Mouse (Mus musculus) embryonic fibroblast, embryonic 13.5 days (primary cell): Measurements from ENCODE around the gene Tox2. TPM values are rescaled to one million over a fixed set of nuclear protein-coding genes. Genes with fewer than 3 reads are reported as not detected.

Source experiments
- H3K27ac ChIP-seq: 2 replicates; pipeline ENCODE4 v1.5.1; 2012; ENCODE audit warnings: low read length, control low read depth, inconsistent platforms; ENCODE audit not compliant: insufficient read depth
- H3K4me1 ChIP-seq: 2 replicates; pipeline ENCODE4 v1.6.1; 2011; ENCODE audit warnings: low read length; ENCODE audit not compliant: control insufficient read depth, insufficient read depth
- H3K4me3 ChIP-seq: 2 replicates; pipeline ENCODE4 v1.5.1; 2011; ENCODE audit warnings: mild to moderate bottlenecking, control low read depth, low read length; ENCODE audit not compliant: insufficient read depth
- CTCF ChIP-seq: IDR thresholded peaks from 2 replicates; pipeline ENCODE4 v1.5.1; 2011; ENCODE audit warnings: mild to moderate bottlenecking, control low read depth, low read length, moderate library complexity, borderline replicate concordance; ENCODE audit not compliant: insufficient read depth
- POLR2A ChIP-seq: IDR thresholded peaks from 2 replicates; pipeline ENCODE4 v1.6.1; 2011; ENCODE audit warnings: low read depth, mild to moderate bottlenecking, control low read depth, low read length, moderate library complexity
- polyA plus RNA-seq: library from polyadenylated mRNA; stranded (reverse); fragments of >200 nt; gene quantifications from 2 replicates; pipeline ENCODE4 v1.2.4, GENCODE M21; 2011; ENCODE audit warnings: low read depth; ENCODE audit not compliant: missing spikeins, insufficient read length

Tox2 gene
- polyA plus RNA-seq, 1 experiment = not detected

DNA sequence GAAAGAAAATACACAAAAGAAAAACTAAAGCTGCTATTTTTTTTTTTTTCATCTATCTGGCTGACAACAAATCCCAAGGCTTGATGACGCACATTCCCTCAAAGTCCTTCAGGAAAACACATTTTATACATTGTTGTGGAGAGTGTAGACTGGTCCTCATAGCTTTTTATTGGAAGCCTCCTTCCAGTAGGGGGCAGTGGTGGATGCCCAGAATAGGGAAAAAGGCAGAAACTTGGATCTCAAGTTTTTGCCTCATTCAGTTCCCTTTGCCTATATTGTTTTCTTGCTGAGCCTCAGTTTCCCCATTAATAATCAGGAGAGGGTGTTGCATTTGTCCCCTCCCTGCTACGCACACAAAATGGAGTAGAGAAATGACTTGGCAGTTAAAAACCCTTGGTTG is 49.7 kb downstream of the Tox2 start:
- TF ChIP-seq POLR2A (no peak), CTCF (no peak)
- H3K4me1 ChIP-seq = peaks cover 3% of the 10 kb centered on the region; the same call in 1 of the 2 replicates
- H3K4me3 ChIP-seq = no peak overlapping the region
- peak overlapping the region; percentile 49; the same call in 1 of the 2 replicates for H3K27ac ChIP-seq

DNA sequence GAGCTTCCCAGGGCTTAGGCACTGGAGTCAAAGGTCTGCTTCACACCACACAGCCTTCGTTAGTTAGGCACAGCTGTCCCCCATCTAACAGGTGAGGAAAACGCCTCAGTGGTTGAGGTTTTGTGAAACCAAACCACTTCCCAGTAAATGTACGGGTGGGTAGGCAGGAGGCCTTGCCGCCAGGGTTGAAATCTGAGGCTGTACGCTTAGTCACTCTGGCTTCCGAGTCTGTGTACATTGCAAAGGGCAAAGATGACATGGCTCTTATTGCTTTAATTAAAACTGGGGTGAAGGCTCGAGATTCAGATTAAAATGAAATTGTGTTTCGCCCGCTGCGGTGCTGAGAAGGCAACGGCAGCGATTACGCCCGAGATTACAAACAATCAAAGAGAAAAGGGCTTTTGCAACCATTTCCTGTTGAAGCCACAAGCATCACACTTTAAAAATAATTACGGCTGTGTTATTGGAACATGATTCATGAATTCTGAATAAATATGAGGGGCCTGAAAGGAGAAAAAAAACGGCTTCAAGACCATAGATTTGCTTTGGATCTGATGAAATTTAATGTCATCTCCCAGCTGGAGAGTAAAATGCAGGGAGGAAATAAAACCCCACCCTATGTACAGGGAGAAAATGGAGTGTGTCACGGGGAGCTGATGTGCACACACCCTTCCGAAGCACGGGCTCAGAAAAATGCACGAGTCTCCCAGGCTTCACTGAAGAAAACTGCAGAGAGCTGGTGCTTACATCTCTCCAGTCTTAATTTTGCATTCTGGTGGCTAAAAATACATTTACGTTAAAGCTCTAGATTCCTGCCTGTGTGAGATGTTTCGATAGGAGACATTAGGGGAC is 50.5 kb downstream of the Tox2 start:
- Histone ChIP-seq H3K27ac (peak overlapping the region; percentile 58), H3K4me1 (peaks cover 3% of the 10 kb centered on the region; the same call in 1 of the 2 replicates), H3K4me3 (no peak overlapping the region)
- no peak for TF ChIP-seq CTCF
- TF ChIP-seq POLR2A = no peak

DNA sequence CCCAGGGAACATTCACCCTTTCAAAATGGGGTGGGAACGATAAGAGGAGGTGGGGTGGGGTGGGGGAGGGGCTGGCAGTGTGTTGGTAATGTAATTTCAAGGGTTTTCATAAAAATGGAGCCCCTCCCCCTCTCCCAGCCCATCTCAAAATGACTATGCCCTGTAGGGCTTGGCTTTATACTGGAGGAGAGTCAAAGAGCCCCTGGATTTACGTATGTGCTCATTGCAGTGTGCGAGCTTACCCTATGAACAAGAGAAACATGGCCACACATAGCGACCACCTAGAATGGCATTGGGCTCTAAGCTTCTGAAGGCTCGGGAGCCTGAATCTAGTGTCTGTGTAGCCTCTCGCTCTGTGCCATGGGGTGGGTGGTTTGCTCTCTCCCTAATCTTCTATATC is 51.3 kb downstream of the Tox2 start:
- H3K27ac ChIP-seq = no peak overlapping the region
- H3K4me1 ChIP-seq = peaks cover 3% of the 10 kb centered on the region; the same call in 1 of the 2 replicates
- H3K4me3 ChIP-seq = no peak overlapping the region
- TF ChIP-seq CTCF (no peak), POLR2A (no peak)

DNA sequence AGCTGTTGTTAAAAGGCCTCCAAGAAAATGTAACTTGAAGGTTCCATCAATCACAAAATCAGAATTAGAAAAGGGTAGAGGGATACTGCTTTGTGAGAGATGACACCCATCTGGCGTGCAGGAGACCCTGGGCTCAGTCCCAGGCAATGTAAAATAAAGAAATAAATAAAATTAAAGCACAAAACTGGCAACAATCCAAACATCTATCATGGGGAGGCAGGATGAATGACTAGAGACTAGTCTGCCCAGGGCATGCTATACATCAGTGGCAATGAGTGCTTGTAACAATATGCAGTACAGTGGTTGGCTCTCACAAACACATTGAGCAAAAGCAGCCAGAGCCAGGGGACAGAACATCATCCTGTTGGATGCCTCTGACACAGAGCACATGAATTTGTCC is 53.8 kb downstream of the Tox2 start:
- Histone ChIP-seq H3K4me3 (no peak overlapping the region), H3K4me1 (peaks cover 3% of the 10 kb centered on the region; the same call in 1 of the 2 replicates), H3K27ac (no peak overlapping the region)
- TF ChIP-seq POLR2A (no peak), CTCF (no peak)

DNA sequence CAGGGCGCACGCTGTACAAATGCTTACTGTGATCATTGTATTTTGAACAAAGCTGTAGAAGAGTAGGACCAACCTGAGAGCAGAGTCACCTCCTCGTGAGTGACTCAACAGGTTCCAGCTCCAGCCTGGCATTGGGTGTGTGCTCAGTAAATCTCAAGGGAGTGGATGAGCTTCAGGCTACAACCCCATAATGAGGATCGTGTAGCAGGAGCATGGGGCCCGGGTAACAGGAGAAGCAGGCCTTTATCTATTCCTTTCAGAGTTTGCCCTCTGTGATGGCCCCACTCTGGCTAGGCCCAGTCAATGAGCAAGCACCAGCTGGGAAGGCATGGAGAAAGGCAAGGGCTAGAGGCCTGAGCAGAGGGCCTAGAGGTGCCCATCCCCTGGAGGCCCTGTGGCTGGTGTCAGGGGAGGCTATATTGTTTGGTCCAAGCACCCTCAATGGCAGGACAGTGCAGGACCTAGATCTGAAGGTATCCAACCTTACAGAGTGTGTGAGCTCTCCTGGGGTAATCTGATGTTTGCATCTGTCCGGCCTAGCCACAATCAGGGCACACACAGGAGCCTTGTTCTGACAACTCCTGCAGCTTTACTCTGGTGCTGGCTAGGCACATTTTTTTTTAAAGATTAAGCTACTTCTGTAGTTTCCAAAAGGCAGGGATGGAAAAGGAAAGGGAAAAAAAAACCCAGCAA is 58.6 kb downstream of the Tox2 start:
- TF ChIP-seq POLR2A (no peak), CTCF (no peak)
- H3K27ac ChIP-seq = no peak overlapping the region
- H3K4me3 ChIP-seq = no peak overlapping the region
- H3K4me1 ChIP-seq = no peaks in the 10 kb centered on the region

DNA sequence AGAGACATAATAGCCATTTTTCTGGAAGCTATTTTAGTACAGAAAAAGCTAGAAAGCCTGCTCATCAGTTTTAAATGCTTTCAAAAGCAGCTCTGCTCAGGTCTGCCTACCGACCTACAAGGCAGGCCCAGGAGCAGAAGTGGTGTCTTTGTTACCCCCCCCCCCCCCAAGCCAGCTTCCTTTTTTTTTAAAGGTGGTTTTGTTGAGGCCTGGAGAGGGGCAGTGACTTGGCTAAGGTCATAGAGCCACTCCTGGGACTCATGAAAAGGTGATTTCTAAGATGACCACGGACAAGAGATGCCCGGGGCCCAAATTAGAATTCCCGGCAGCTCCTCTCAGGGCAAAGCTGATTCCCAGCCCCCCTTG is 59.1 kb downstream of the Tox2 start:
- Histone ChIP-seq H3K27ac (no peak overlapping the region), H3K4me1 (no peaks in the 10 kb centered on the region), H3K4me3 (no peak overlapping the region)
- TF ChIP-seq POLR2A (no peak), CTCF (no peak)

DNA sequence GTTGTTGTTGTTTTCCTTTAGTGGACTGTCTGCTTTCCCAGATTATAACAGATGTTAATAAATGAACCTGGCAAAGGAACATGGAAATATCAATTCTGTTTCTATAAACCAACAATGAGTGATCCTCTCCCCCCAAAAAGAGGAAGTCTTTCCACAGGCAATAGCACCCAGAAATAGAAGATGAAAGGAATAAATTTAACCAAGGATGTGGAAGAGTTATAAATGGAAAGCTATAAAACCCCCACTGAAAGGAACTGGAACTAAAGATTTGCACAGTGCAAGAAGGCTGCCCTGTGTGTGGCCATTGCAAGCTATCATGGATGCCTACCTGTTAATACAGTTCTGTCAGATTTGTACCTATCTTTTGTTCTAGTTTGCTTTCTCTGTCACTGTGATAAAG is 64.2 kb downstream of the Tox2 start:
- no peak for TF ChIP-seq CTCF
- no peak for TF ChIP-seq POLR2A
- H3K4me3 ChIP-seq = no peak overlapping the region
- no peaks in the 10 kb centered on the region for H3K4me1 ChIP-seq
- H3K27ac ChIP-seq = no peak overlapping the region

DNA sequence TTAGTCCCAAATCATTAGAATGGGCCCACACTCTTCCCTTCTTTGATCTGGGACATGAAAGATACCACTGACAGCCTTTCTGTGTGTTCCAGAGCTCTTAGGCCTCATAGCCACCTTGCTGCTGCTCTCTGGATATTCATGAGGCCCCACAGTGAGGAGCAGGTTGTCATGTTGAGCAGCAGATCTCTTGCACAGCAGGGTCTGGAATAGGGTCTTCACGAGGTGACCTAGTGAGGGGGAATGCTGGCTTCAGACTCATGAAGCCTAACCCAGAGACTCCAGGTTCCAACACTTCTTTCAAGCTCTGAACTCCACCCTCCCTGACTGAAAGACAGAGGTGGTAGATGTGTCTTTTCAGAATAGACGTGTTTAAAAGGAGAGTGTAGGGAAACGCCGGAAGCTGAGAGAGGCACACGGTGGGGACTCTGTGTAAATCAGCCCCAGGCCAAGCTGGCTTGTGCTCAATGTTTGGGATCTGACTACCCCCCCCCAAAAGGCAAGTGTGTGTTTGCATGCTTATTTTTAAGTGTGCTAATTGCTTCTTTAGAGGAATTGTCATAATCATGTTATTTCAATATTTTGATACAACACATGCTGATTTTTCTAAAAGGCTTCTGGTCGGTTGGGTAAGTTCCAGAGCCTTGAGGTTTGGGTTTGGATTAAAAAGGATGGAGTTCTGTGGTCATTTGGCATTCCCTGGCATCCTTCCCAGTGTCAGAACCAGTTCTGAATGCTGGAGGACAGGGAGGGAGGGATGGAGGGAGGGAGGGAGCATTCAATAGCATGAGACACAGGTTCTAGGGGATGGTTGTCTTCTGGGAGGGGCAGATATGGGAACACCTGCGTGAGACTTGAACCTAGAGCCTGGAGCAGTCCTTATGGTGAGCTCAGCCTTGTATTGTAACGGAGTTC is 68.9 kb downstream of the Tox2 start:
- Histone ChIP-seq H3K27ac (no peak overlapping the region), H3K4me1 (no peaks in the 10 kb centered on the region), H3K4me3 (no peak overlapping the region)
- TF ChIP-seq CTCF = no peak
- no peak for TF ChIP-seq POLR2A

DNA sequence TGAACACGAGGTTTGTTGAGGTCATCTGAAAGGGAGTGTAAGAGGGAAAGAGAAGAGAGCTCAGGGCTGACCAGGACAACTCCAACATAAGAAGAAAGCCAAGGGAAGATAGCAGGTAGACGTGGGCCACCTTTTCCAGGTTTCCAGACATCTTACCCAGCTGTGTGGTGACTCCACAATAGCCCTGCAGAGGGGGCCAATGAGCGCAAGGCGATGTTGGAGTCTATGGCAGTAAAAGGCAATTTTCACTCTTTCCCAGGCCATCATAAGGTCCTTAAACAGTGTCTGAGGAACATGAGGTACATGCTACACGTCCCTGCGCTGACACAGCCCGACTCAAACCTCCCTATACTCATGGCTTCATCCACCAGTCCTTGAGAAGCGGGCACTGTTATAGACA is 70.9 kb downstream of the Tox2 start:
- H3K4me3 ChIP-seq = no peak overlapping the region
- TF ChIP-seq CTCF = no peak
- TF ChIP-seq POLR2A = no peak
- no peak overlapping the region for H3K27ac ChIP-seq
- H3K4me1 ChIP-seq = no peaks in the 10 kb centered on the region
